ENCODE assay signal across 8 mouse cellular contexts in the genomic region with DNA sequence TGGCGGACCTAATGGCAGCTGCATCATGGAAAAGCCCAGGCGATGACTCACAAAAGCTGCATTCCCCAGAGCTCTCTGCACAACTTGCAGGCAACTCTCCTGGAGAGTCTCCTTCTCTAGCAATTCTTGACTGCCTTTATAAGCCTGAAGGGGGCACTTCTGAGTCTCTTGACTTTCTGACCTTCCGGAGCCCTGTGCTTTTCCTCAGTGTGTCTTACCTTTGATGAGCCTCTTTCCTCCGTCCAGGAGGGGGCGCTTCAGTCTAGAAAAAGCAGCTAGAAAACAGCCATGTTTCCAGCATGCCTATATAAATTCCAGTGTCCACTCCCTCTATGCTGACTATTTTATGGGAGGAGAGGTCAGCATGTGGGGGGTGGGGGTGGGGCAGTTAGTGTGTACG.
A peak's percentile ranks its signal among the peaks of the same experiment; 100 is the strongest.
DNase-seq lines count a peak whose midpoint lies in the region; ATAC-seq lines count a peak whose summit lies in the region.
"Had no signal": no experiment of that assay in that cellular context is flagged by ENCODE, and none has a peak within 500 bp of the region (broad histone marks: within the 10 kb centered on the region; RNA-seq: fewer than 3 reads in every experiment).

No protein-coding gene starts in this region.

- no peaks in the 10 kb centered on the region for H3K36me3 ChIP-seq in midbrain, embryonic 14.5 days (ENCODE audit: control insufficient read depth, insufficient read depth, low read length)
- no peaks in the 10 kb centered on the region for H3K36me3 ChIP-seq in midbrain, embryonic 11.5 days (ENCODE audit: control insufficient read depth, insufficient read depth, low read length)
- no peaks in the 10 kb centered on the region for H3K36me3 ChIP-seq in neural tube, embryonic 11.5 days (ENCODE audit: control insufficient read depth, insufficient read depth, low read length)
- H3K36me3 ChIP-seq: stomach, embryonic 15.5 days had no signal

- no peaks in the 10 kb centered on the region for H3K9me3 ChIP-seq in midbrain, embryonic 14.5 days (ENCODE audit: control insufficient read depth, low read length)
- H3K9me3 ChIP-seq in midbrain, embryonic 11.5 days (ENCODE audit: control insufficient read depth, low read length): no peaks in the 10 kb centered on the region; the same call in 1 of the 2 replicates
- H3K9me3 ChIP-seq in neural tube, embryonic 11.5 days (ENCODE audit: control insufficient read depth, low read length): no peaks in the 10 kb centered on the region
- H3K9me3 ChIP-seq: stomach, embryonic 15.5 days had no signal

- no peak overlapping the region for H3K4me2 ChIP-seq in midbrain, embryonic 14.5 days (ENCODE audit: low read length)
- no peak overlapping the region for H3K4me2 ChIP-seq in midbrain, embryonic 11.5 days
- H3K4me2 ChIP-seq in neural tube, embryonic 11.5 days (ENCODE audit: low read depth): no peak overlapping the region
- H3K4me2 ChIP-seq: stomach, embryonic 15.5 days had no signal

- no peak overlapping the region for H3K9ac ChIP-seq in midbrain, embryonic 14.5 days (replicated peaks; ENCODE audit: low read length)
- no peak overlapping the region for H3K9ac ChIP-seq in midbrain, embryonic 11.5 days (ENCODE audit: low read length)
- H3K9ac ChIP-seq in neural tube, embryonic 11.5 days (ENCODE audit: low read length): no peak overlapping the region
- H3K9ac ChIP-seq: stomach, embryonic 15.5 days had no signal

- no peaks in the 10 kb centered on the region for H3K4me1 ChIP-seq in midbrain, embryonic 14.5 days (ENCODE audit: control insufficient read depth, insufficient read depth, low read length)
- no peaks in the 10 kb centered on the region for H3K4me1 ChIP-seq in midbrain, embryonic 11.5 days (ENCODE audit: control insufficient read depth, insufficient read depth, low read length)
- no peaks in the 10 kb centered on the region for H3K4me1 ChIP-seq in neural tube, embryonic 11.5 days (ENCODE audit: control insufficient read depth, insufficient read depth, low read length)
- H3K4me1 ChIP-seq: stomach, embryonic 15.5 days had no signal

- ATAC-seq in midbrain, embryonic 14.5 days (ENCODE audit: low FRiP score, low TSS enrichment): no peak
- ATAC-seq in midbrain, embryonic 11.5 days (ENCODE audit: low FRiP score): no peak
- no peak for ATAC-seq in neural tube, embryonic 11.5 days (ENCODE audit: insufficient read depth, low FRiP score, low TSS enrichment)

- WGBS in midbrain, embryonic 14.5 days: 79% methylated on average over 6 of the region's 6 CpGs
- 77% methylated on average over 6 of the region's 6 CpGs for WGBS in midbrain, embryonic 11.5 days
- 71% methylated on average over 6 of the region's 6 CpGs for WGBS in neural tube, embryonic 11.5 days

- no peaks in the 10 kb centered on the region for H3K27me3 ChIP-seq in midbrain, embryonic 14.5 days (ENCODE audit: control insufficient read depth, insufficient read depth, low read length)
- no peaks in the 10 kb centered on the region for H3K27me3 ChIP-seq in midbrain, embryonic 11.5 days (ENCODE audit: control insufficient read depth, insufficient read depth, low read length)
- H3K27me3 ChIP-seq in neural tube, embryonic 11.5 days (ENCODE audit: control insufficient read depth, insufficient read depth, low read length): no peaks in the 10 kb centered on the region
- H3K27me3 ChIP-seq: stomach, embryonic 15.5 days had no signal

- no peak overlapping the region for H3K27ac ChIP-seq in midbrain, embryonic 14.5 days (replicated peaks; ENCODE audit: low read depth, low read length)
- no peak overlapping the region for H3K27ac ChIP-seq in midbrain, embryonic 11.5 days (ENCODE audit: low read depth, low read length)
- no peak overlapping the region for H3K27ac ChIP-seq in neural tube, embryonic 11.5 days (ENCODE audit: low read depth, low read length)
- H3K27ac ChIP-seq: stomach, embryonic 15.5 days had no signal

- peak; percentile 21 for DNase-seq in midbrain, embryonic 14.5 days
- no peak for DNase-seq in midbrain, embryonic 11.5 days (ENCODE audit: low spot score, missing footprints)
- peak; percentile 71 for DNase-seq in WW6 (ENCODE audit: low read depth, low spot score)
- peak; percentile 33 to 56 for DNase-seq in cerebellum, postnatal 25 days
- peak; percentile 66 for DNase-seq in kidney, postnatal 10 days
- DNase-seq in neural tube, embryonic 11.5 days (ENCODE audit: low spot score): peak; percentile 48
- DNase-seq in layer of hippocampus, postnatal 14 days (ENCODE audit: low spot score in 2 of 2): no peak

- H3K4me3 ChIP-seq in midbrain, embryonic 14.5 days (replicated peaks; ENCODE audit: low read depth, low read length): no peak overlapping the region
- H3K4me3 ChIP-seq in midbrain, embryonic 11.5 days (ENCODE audit: low read depth, low read length): no peak overlapping the region
- H3K4me3 ChIP-seq in neural tube, embryonic 11.5 days (ENCODE audit: low read depth, low read length): no peak overlapping the region
- H3K4me3 ChIP-seq: stomach, embryonic 15.5 days had no signal

Comparison
In these comparisons a context has a peak if more than half of its experiments do, and no peak if none do; other contexts are left out.
1. DNase-seq: peak in midbrain, embryonic 14.5 days (single experiment), WW6 (single experiment), cerebellum, postnatal 25 days (2 of 2), kidney, postnatal 10 days (single experiment) and neural tube, embryonic 11.5 days (single experiment); none in midbrain, embryonic 11.5 days (single experiment) and layer of hippocampus, postnatal 14 days (0 of 2).